Mouse (Mus musculus) ES-E14 (cell line): Measurements from ENCODE around the gene Adam22. TPM values are rescaled to one million over a fixed set of nuclear protein-coding genes. Genes with fewer than 3 reads are reported as not detected.
A peak's percentile ranks its signal among the peaks of the same experiment; 100 is the strongest.

Experiments
- DNase-seq: peaks from one replicate; pipeline ENCODE4 v3.0.0-alpha.2; 2013; ENCODE audit warnings: low read depth, low spot score
- H3K27ac ChIP-seq: 2 replicates; pipeline ENCODE4 v1.5.1; 2012; ENCODE audit warnings: low read depth, mild to moderate bottlenecking, low read length, moderate library complexity, mixed read lengths; ENCODE audit not compliant: poor library complexity, insufficient read depth, severe bottlenecking
- H3K36me3 ChIP-seq: 2 replicates; pipeline ENCODE4 v1.6.1; 2012; ENCODE audit warnings: mild to moderate bottlenecking, low read length, moderate library complexity, mixed read lengths; ENCODE audit not compliant: control insufficient read depth, poor library complexity, insufficient read depth, severe bottlenecking
- H3K4me1 ChIP-seq, 2 experiments: fragments of 150-350 bp in 1 of 2; sonication (generic) in 1 of 2; 2 replicates each; pipeline ENCODE4 v1.6.1; 2012; ENCODE audit warnings: low read length in 2 of 2, mild to moderate bottlenecking in 1 of 2, mixed read lengths in 1 of 2; ENCODE audit not compliant: control insufficient read depth in 2 of 2, insufficient read depth in 2 of 2, poor library complexity in 1 of 2
- H3K4me3 ChIP-seq, 2 experiments: fragments of 150-350 bp in 1 of 2; sonication (generic) in 1 of 2; 2 replicates each; pipeline ENCODE4 v1.5.1; 2012; ENCODE audit warnings: low read length in 2 of 2, low read depth in 1 of 2, mild to moderate bottlenecking in 1 of 2, mixed read lengths in 1 of 2; ENCODE audit not compliant: insufficient read depth in 1 of 2, poor library complexity in 1 of 2, severe bottlenecking in 1 of 2
- H3K9ac ChIP-seq: 2 replicates; pipeline ENCODE4 v1.6.1; 2012; ENCODE audit warnings: low read depth, mild to moderate bottlenecking, low read length, mixed read lengths; ENCODE audit not compliant: poor library complexity, insufficient read depth, severe bottlenecking
- H3K9me3 ChIP-seq: fragments of 150-350 bp; sonication (generic); 2 replicates; pipeline ENCODE4 v1.6.1; 2012; ENCODE audit warnings: low read depth, mild to moderate bottlenecking, low read length; ENCODE audit not compliant: control insufficient read depth, insufficient read depth
- CHD2 ChIP-seq: IDR thresholded peaks from 2 replicates; pipeline ENCODE4 v1.6.1; 2014; ENCODE audit warnings: mild to moderate bottlenecking, low read depth, low read length, inconsistent platforms
- HCFC1 ChIP-seq: IDR thresholded peaks from 2 replicates; pipeline ENCODE4 v1.6.1; 2012; ENCODE audit warnings: low read length, inconsistent platforms, borderline replicate concordance; ENCODE audit not compliant: insufficient read depth
- MAFK ChIP-seq: IDR thresholded peaks from 2 replicates; pipeline ENCODE4 v1.6.1; 2014; ENCODE audit warnings: mild to moderate bottlenecking, low read depth, low read length, inconsistent platforms; ENCODE audit not compliant: insufficient read depth
- ZC3H11A ChIP-seq: IDR thresholded peaks from 2 replicates; pipeline ENCODE4 v1.6.1; 2012; ENCODE audit warnings: low read depth, mild to moderate bottlenecking, inconsistent platforms, low read length, borderline replicate concordance
- ZNF384 ChIP-seq: IDR thresholded peaks from 2 replicates; pipeline ENCODE4 v1.6.1; 2012; ENCODE audit warnings: low read depth, low read length, inconsistent platforms
- in situ Hi-C, 2 experiments: fragments of 600-800 bp; cut with MboI; formaldehyde crosslinking; loops; one replicate each; pipeline ENCODE4 v1.15.1; 2025; ENCODE audit warnings: low sequenced_read_pairs in 2 of 2, inconsistent platforms in 1 of 2; ENCODE audit not compliant: unreplicated experiment in 2 of 2
- total RNA-seq: library from RNA; depleted of rRNA; stranded (reverse); fragments of 300-350 nt; gene quantifications from 2 replicates; pipeline ENCODE4 v1.2.3, GENCODE M21; 2012

Gene Adam22
- total RNA-seq, 1 experiment: 11.5 TPM

DNA sequence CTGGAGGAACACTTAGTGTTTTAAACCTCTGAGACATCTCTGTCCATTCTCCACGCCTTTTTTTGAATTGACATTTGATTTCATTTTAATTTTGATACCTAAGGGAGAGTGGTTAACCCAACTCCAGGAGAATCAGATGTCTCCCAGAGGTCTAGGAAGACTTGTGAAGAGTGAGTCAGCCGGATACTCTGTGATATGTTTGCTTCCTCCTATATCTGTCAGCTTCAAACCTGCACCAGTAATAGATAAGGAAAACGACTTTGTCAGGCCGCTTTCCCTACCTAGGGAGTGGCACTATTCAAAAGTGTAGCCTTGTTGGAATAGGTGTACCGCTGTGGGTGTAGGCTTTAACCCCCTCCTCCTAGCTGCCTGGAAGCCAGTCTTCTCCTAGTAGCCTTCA is 821 bp upstream of the Adam22 start:
- Histone ChIP-seq H3K36me3 (no peaks in the 10 kb centered on the region), H3K27ac (no peak overlapping the region), H3K9me3 (no peaks in the 10 kb centered on the region), H3K4me1 (no peaks in the 10 kb centered on the region), H3K4me3 (no peak overlapping the region), H3K9ac (no peak overlapping the region)
- in situ Hi-C loops: no loop called here
- no peak for DNase-seq
- TF ChIP-seq HCFC1 (no peak), ZC3H11A (no peak), MAFK (no peak), ZNF384 (no peak), CHD2 (no peak)

DNA sequence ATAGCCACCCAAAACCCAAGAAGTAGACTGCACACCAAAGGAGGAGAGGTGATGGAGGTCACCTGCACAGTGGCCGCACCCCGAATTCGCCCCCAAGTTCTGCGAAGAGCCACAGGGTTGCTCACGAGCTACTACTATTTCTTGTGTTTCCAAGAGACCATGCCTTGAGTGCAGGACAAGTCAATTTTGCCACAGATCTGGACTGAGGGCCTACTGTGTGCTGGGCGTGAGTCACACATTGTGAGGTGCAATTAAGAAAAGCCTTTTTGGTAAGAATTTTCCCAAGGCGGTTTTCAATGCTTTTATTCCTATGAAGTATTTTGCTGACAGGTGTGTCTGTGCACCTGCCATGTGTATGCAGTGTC is 350 bp upstream of the Adam22 start:
- Histone ChIP-seq H3K9ac (no peak overlapping the region), H3K4me1 (no peaks in the 10 kb centered on the region), H3K36me3 (no peaks in the 10 kb centered on the region), H3K27ac (no peak overlapping the region), H3K9me3 (no peaks in the 10 kb centered on the region), H3K4me3 (peak overlapping the region; percentile 76 to 86; a peak in 3 of 4 replicates)
- TF ChIP-seq CHD2 (no peak), HCFC1 (no peak), ZC3H11A (no peak), MAFK (no peak), ZNF384 (no peak)
- DNase-seq: no peak
- in situ Hi-C loops: no loop called here

DNA sequence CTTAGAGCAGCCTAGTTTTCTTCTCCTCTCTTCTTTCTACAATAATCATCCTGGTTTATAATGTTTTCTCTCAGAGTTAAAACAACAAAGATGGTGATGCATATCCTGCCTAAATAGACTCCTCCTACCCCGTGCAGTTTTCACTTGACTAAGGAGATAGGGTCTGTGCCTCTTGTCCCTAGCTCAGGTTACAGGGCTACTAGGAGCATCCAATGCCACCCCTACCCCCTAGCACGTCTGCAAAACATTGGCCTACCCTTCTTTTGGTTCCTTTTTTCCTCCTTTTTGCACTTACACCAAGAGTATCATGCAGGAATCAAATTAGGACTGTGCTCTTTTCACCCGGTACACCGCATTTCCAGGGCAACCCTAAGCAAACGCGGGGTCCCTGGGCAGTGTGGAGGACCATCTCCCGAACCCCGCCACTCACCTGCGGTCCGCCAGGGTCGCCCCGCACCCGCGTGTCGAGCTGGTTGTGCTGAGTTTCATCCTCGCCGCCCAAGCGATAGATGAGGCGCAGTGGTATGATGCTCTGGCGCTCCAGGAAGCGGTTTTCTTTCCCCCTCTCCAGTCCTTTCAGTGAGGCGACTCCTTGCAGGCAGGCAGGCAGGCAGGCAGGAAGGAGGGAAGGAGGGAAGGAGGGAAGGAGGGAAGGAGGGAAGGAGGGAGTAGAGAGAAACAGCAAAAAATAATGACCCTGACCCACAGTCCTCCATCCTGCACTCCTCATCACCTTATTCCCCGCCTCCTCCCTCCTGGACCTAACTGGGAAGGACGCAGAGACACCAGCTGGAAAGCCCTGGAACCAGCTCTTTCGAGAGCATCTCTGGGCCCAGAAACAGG is 968 bp downstream of the Adam22 start:
- Histone ChIP-seq H3K4me1 (no peaks in the 10 kb centered on the region), H3K27ac (no peak overlapping the region), H3K9ac (peak overlapping the region; percentile 83), H3K4me3 (peak overlapping the region; percentile 76 to 86), H3K9me3 (no peaks in the 10 kb centered on the region), H3K36me3 (no peaks in the 10 kb centered on the region)
- in situ Hi-C loops: no loop called here
- no peak for DNase-seq
- TF ChIP-seq CHD2 (no peak), HCFC1 (no peak), MAFK (no peak), ZC3H11A (no peak), ZNF384 (no peak)

DNA sequence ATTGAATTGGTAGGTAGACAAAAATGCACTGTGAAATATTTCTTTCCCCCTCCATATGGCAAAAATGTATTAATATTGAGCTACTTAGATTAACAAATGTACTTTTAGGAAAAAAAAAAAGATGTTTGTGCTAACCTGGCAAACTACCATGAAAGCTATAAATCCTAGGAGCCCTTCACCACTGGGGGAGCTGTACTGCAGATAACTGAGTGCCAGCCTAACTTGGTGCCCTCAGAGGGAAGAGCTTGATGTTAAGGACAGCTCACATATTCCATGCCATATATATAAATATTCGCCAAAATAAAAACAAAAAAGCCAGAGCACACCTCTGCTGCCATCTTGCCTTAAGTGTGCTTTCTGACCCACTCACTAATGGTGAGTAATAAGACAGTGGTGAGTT is 5.6 kb downstream of the Adam22 start:
- Histone ChIP-seq H3K9me3 (no peaks in the 10 kb centered on the region), H3K27ac (no peak overlapping the region), H3K9ac (no peak overlapping the region), H3K4me1 (no peaks in the 10 kb centered on the region), H3K36me3 (no peaks in the 10 kb centered on the region), H3K4me3 (no peak overlapping the region)
- in situ Hi-C loops: no loop called here
- TF ChIP-seq ZNF384 (no peak), MAFK (no peak), CHD2 (no peak), ZC3H11A (no peak), HCFC1 (no peak)
- no peak for DNase-seq

DNA sequence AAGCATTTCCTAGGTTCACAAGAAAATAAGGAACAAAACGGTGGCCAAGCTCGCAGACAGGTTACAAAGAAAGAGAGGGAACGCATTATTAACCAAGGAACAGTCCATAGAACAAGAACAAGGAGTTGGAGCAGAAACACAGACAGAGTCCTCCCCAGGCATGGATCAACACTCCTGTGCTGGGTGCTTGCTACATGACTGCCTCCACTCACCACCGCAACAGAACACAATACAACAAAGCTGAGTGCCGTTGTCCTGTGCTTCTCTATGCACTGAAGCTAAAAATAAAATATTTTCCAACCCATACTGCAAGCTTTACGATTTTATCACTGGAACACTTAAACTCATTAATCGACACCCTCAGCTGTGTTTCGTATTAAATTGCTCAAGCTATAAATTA is 10.3 kb downstream of the Adam22 start:
- in situ Hi-C loops: no loop called here
- no peaks in the 10 kb centered on the region for H3K9me3 ChIP-seq
- H3K9ac ChIP-seq: no peak overlapping the region
- DNase-seq: no peak
- H3K27ac ChIP-seq: no peak overlapping the region
- H3K4me1 ChIP-seq: no peaks in the 10 kb centered on the region
- no peak overlapping the region for H3K4me3 ChIP-seq
- H3K36me3 ChIP-seq: no peaks in the 10 kb centered on the region
- no peak for TF ChIP-seq HCFC1
- TF ChIP-seq ZNF384: no peak
- TF ChIP-seq CHD2: no peak
- TF ChIP-seq MAFK: no peak
- TF ChIP-seq ZC3H11A: no peak
